Mouse (Mus musculus) myocyte (in vitro differentiated cells): ENCODE measurements around the gene 1600014C10Rik. TPM values are rescaled to one million over a fixed set of nuclear protein-coding genes. Genes with fewer than 3 reads are reported as not detected.

Source experiments
- H3K27me3 ChIP-seq: one replicate; pipeline ENCODE4 v1.6.1; 2011; ENCODE audit not compliant: control insufficient read depth, insufficient read depth, insufficient read length
- H3K36me3 ChIP-seq: one replicate; pipeline ENCODE4 v1.6.1; 2011; ENCODE audit not compliant: control insufficient read depth, insufficient read depth
- H3K4me2 ChIP-seq: one replicate; pipeline ENCODE4 v1.6.1; 2011; ENCODE audit warnings: low read depth, control low read depth
- H3K4me3 ChIP-seq: one replicate; pipeline ENCODE4 v1.5.1; 2011; ENCODE audit warnings: mild to moderate bottlenecking, control low read depth, moderate library complexity
- H3K79me2 ChIP-seq: one replicate; pipeline ENCODE4 v1.6.1; 2011; ENCODE audit not compliant: control insufficient read depth, insufficient read depth
- H3ac ChIP-seq: one replicate; pipeline ENCODE4 v1.6.1; 2011; ENCODE audit not compliant: control insufficient read depth, insufficient read length
- CEBPB ChIP-seq: IDR thresholded peaks from 2 replicates; pipeline ENCODE4 v1.6.1; 2011; ENCODE audit warnings: mild to moderate bottlenecking, moderate library complexity; ENCODE audit not compliant: poor library complexity, insufficient read depth, severe bottlenecking
- E2F4 ChIP-seq: IDR thresholded peaks from one replicate; pipeline ENCODE4 v1.6.1; 2011; ENCODE audit warnings: mild to moderate bottlenecking, control low read depth, moderate library complexity; ENCODE audit not compliant: insufficient read depth
- MAX ChIP-seq: IDR thresholded peaks from one replicate; pipeline ENCODE4 v1.6.1; 2011; ENCODE audit warnings: low read depth, mild to moderate bottlenecking, control low read depth
- MYOD1 ChIP-seq, 3 experiments: IDR thresholded peaks; one replicate each; pipeline ENCODE4 v1.6.1; 2011; ENCODE audit warnings: control low read depth in 2 of 3, low read depth in 2 of 3, mild to moderate bottlenecking in 2 of 3, moderate library complexity in 1 of 3; ENCODE audit not compliant: insufficient read length in 2 of 3, control insufficient read depth in 1 of 3
- MYOG ChIP-seq, 3 experiments: IDR thresholded peaks; one replicate each; pipeline ENCODE4 v1.6.1; 2011; ENCODE audit warnings: control low read depth in 2 of 3, low read depth in 2 of 3, mild to moderate bottlenecking in 2 of 3; ENCODE audit not compliant: insufficient read length in 2 of 3, control insufficient read depth in 1 of 3, insufficient read depth in 1 of 3
- POLR2A ChIP-seq: IDR thresholded peaks from one replicate; pipeline ENCODE4 v1.6.1; 2011; ENCODE audit warnings: low read depth, mild to moderate bottlenecking, control low read depth, moderate library complexity; ENCODE audit not compliant: insufficient read length
- POLR2AphosphoS2 ChIP-seq: IDR thresholded peaks from one replicate; pipeline ENCODE4 v1.6.1; 2011; ENCODE audit warnings: low read depth, control low read depth; ENCODE audit not compliant: insufficient read length
- REST ChIP-seq: IDR thresholded peaks from one replicate; pipeline ENCODE4 v1.6.1; 2011; ENCODE audit warnings: mild to moderate bottlenecking, control low read depth, moderate library complexity; ENCODE audit not compliant: insufficient read depth, insufficient read length
- SRF ChIP-seq: IDR thresholded peaks from one replicate; pipeline ENCODE4 v1.6.1; 2011; ENCODE audit warnings: low read depth; ENCODE audit not compliant: control insufficient read depth, insufficient read length
- TCF12 ChIP-seq: IDR thresholded peaks from one replicate; pipeline ENCODE4 v1.6.1; 2011; ENCODE audit warnings: mild to moderate bottlenecking, control low read depth; ENCODE audit not compliant: poor library complexity, insufficient read depth, severe bottlenecking
- TCF3 ChIP-seq: IDR thresholded peaks from one replicate; pipeline ENCODE4 v1.6.1; 2011; ENCODE audit warnings: low read depth, control low read depth; ENCODE audit not compliant: insufficient read length
- USF1 ChIP-seq: IDR thresholded peaks from one replicate; pipeline ENCODE4 v1.6.1; 2011; ENCODE audit warnings: low read depth, mild to moderate bottlenecking, control low read depth, moderate library complexity
- polyA plus RNA-seq: library from polyadenylated mRNA; unstranded; fragments of >200 nt; fragmentation: generic; extraction: Trizol; gene quantifications from one replicate; pipeline ENCODE4 v1.2.1, GENCODE M21; 2012; ENCODE audit warnings: missing spikeins

1600014C10Rik gene
- polyA plus RNA-seq, 1 experiment, result 5.1 TPM

- no peak overlapping the region for H3K4me3 ChIP-seq
- H3ac ChIP-seq, result no peak overlapping the region
- H3K36me3 ChIP-seq, result no peaks in the 10 kb centered on the region
- H3K79me2 ChIP-seq, result no peaks in the 10 kb centered on the region
- peaks cover 22% of the 10 kb centered on the region for H3K27me3 ChIP-seq
- TF ChIP-seq SRF (no peak), CEBPB (no peak), TCF3 (no peak), REST (no peak), POLR2A (no peak)
- H3K4me2 ChIP-seq, result no peak overlapping the region
Measured at GRCm38 (mm10) chr7:38174321-38175148, 8.5 kb upstream of the 1600014C10Rik start.

- Histone ChIP-seq H3K27me3 (peaks cover 22% of the 10 kb centered on the region), H3K4me2 (no peak overlapping the region), H3K36me3 (no peaks in the 10 kb centered on the region), H3ac (no peak overlapping the region), H3K79me2 (no peaks in the 10 kb centered on the region), H3K4me3 (no peak overlapping the region)
- TF ChIP-seq E2F4, result no peak
- TF ChIP-seq MYOG (IDR thresholded peaks at IDR 0.05; ENCODE audit: control insufficient read depth in 1 of 3, insufficient read depth in 1 of 3, insufficient read length in 2 of 3, low read depth in 2 of 3), result no peak
- no peak for TF ChIP-seq POLR2AphosphoS2
- no peak for TF ChIP-seq CEBPB
- TF ChIP-seq TCF12, result no peak
- no peak for TF ChIP-seq SRF
Measured at GRCm38 (mm10) chr7:38176056-38176455, 7.0 kb upstream of the 1600014C10Rik start.

- no peak overlapping the region for H3ac ChIP-seq
- TF ChIP-seq TCF12 (no peak), CEBPB (no peak), USF1 (no peak), MAX (no peak), MYOG (IDR thresholded peaks at IDR 0.05; ENCODE audit: control insufficient read depth in 1 of 3, insufficient read depth in 1 of 3, insufficient read length in 2 of 3, low read depth in 2 of 3) (no peak), MYOD1 (IDR thresholded peaks at IDR 0.05; ENCODE audit: control insufficient read depth in 1 of 3, insufficient read length in 2 of 3, low read depth in 2 of 3) (no peak), E2F4 (no peak), POLR2AphosphoS2 (no peak), POLR2A (no peak), SRF (no peak), REST (no peak), TCF3 (no peak)
- no peak overlapping the region for H3K4me2 ChIP-seq
- H3K4me3 ChIP-seq, result no peak overlapping the region
- peaks cover 4% of the 10 kb centered on the region for H3K27me3 ChIP-seq
- H3K36me3 ChIP-seq, result no peaks in the 10 kb centered on the region
- H3K79me2 ChIP-seq, result no peaks in the 10 kb centered on the region
Measured at GRCm38 (mm10) chr7:38179896-38180295, 3.1 kb upstream of the 1600014C10Rik start.

- TF ChIP-seq POLR2AphosphoS2 (no peak), REST (no peak), TCF3 (no peak), MAX (no peak)
- Histone ChIP-seq H3ac (no peak overlapping the region), H3K36me3 (no peaks in the 10 kb centered on the region), H3K4me3 (no peak overlapping the region), H3K4me2 (no peak overlapping the region), H3K79me2 (no peaks in the 10 kb centered on the region), H3K27me3 (no peaks in the 10 kb centered on the region)
Measured at GRCm38 (mm10) chr7:38181366-38181765, 1.7 kb upstream of the 1600014C10Rik start.

- TF ChIP-seq TCF3 (no peak), USF1 (no peak), POLR2A (no peak)
- peak overlapping the region; percentile 61 for H3K4me3 ChIP-seq
Measured at GRCm38 (mm10) chr7:38182596-38182961, 438 bp upstream of the 1600014C10Rik start.

More at GRCm38 (mm10) chr7:38182596-38182961, 438 bp upstream of the 1600014C10Rik start:
- Histone ChIP-seq H3K79me2 (no peaks in the 10 kb centered on the region), H3K4me2 (peak overlapping the region; percentile 98), H3K27me3 (no peaks in the 10 kb centered on the region), H3K36me3 (no peaks in the 10 kb centered on the region), H3ac (peak overlapping the region; percentile 7)
